Mouse (Mus musculus) heart, adult 2 months (tissue): ENCODE results near the gene Hoxb7.

Source experiments
- CTCF ChIP-seq: fragments of 200-600 bp; IDR thresholded peaks from 2 replicates; pipeline ENCODE4 v1.8.1; 2022; ENCODE audit warnings: antibody characterized with exemption, mild to moderate bottlenecking, moderate library complexity
- EP300 ChIP-seq: fragments of 200-500 bp; IDR thresholded peaks from 2 replicates; pipeline ENCODE4 v1.6.1; 2011; ENCODE audit warnings: low read depth, low read length, control low read depth; ENCODE audit not compliant: insufficient read depth
- POLR2A ChIP-seq: fragments of 200-500 bp; IDR thresholded peaks from 2 replicates; pipeline ENCODE4 v1.6.1; 2011; ENCODE audit warnings: mild to moderate bottlenecking, low read depth, low read length, control low read depth; ENCODE audit not compliant: insufficient read depth

DNA sequence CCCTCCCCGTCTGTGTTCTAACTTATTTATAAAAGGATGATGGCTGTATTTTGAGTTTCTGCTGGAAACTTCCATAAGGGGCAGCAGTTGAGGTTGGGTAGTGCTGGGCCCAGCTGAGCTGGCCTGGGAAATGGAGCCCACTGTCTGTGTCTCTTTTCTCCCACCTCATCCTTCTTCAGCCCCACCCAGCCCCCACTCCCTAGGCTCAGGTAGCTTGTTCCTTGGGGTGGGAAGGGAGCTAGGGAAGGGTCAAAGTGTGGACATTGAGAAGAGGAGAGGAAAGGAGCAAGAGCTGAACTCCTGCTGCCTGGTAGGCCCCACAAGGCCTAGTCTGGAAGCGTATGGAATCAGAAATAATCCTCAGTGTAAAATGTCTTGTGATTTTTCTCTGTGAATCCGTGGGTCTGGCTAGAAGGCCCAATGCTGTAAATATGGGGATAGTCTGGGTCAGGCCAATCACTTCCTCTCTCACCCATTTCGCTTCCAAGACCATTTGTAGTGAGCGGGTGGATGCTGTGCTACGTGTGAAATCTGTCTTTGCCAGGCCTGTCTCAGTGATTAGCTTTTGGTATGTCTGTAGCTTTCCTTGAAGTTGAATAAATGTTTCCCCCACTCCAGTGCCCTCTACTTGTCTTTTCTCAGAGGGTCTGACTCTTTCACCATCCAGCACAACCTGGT is 19.2 kb downstream of the Hoxb7 start:
- TF ChIP-seq POLR2A (no peak), CTCF (no peak), EP300 (no peak)
